Mouse (Mus musculus): ENCODE results near the gene Tmem220.
A peak's percentile ranks its signal among the peaks of the same experiment; 100 is the strongest.

DNA sequence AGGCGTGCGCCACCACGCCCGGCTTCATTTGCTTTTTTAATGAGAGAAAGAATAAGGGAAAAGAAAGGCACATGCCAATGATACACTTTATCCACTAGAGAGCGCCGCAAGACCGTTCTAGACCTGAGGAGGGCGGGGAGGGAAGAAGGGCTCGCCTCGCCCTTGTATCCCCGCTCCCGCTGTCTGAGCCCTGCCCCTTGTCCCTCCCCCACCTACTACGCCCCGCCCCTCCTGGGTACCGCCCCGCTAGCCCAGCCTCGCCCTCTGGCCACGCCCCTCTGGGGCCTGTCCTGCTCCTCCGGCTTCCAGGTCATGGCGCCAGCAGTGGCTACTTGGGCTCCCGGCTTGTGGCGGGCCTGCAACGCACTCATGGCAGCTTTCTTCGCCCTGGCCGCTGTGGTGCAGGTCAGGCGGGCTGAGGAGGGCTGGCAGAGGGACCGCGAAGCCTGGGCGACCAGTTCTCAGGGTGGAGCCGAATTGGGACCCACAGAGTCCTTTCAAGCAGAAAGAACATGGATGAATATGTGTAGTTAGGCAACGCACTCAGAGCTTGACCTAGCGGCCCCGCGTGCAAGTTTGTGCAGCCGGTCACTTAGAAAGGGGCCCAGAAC lies at the start of gene Tmem220:
- peak; percentile 61; the same call in 1 of the 2 replicates for TF ChIP-seq CTCF (IDR thresholded peaks at IDR 0.05; ENCODE audit: borderline replicate concordance, control insufficient read depth, extremely low read depth, insufficient read depth, low read length, poor library complexity)
- TF ChIP-seq POLR2A (IDR thresholded peaks at IDR 0.05; ENCODE audit: control insufficient read depth, extremely low read depth, insufficient read depth, low read length, poor library complexity), result no peak
